Mouse (Mus musculus): Measurements from ENCODE around the gene Il1rl2.
"Not testable (repeated sequence)": the region's sequence is repeated elsewhere in the genome, so short reads cannot be mapped to it uniquely, and the experiment has no call there.

Gene Il1rl2

DNA sequence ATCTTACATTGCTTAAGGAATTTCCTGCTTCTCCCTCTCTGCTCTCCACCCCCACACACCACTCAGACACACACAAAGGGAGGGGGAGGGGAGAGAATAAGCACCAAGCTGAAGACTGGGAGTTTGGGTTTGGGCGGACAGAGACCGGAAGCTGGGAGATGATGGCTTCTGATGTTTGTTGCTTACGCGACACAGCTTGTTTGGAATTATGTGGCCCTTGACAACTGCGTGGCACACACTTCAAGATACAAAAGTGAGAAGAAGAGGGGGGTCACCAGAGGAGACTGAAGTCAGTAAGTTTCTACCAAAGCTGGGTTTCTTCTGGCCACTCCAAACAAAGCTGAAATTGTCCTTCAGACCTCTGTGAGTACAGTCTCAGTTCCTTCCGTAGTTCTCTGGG lies at the start of gene Il1rl2:
Gene Il1rl2, plus strand, starts transcription at position 154 of the 400 bp plus-strand sequence.
- no peak for ATAC-seq (ENCODE audit: insufficient number of reproducible peaks, low FRiP score, low TSS enrichment)

DNA sequence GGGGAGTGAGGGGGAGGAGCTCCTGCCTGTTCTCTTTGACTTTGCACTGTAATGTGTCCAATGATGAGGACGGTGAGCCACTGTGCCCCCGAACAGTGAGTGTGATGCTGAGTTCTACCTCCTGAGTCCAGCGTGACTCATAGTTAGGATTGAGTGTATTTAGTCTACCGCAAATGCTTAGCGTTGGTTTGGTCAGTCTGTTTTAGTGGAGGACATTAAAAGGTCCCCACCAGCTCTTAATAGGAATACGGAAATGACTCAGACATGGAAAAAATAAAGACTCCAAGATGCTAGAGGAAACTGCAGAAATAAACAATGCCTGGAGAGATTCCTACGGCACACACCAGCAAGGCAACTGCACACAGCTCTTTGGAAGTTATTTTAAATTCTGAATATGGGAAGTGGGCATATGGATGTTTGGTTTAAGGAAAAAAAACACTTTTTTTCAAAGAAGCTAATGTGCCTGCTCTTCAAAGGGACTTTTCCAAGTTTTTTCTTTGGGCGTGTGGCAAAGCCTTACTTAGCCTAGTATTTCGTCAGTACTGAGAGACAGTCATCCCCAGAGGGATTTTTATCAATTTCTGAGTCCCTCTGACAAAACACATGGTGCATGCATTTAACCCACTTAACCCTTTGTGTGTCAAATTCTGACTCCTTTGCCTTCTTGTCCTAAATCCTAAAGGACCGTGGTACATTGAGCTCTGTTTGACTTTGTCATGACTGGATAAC lies 49.0 kb upstream of the Il1rl2 start:
- no peak for ATAC-seq (ENCODE audit: insufficient number of reproducible peaks, low FRiP score, low TSS enrichment)

- ATAC-seq (ENCODE audit: insufficient number of reproducible peaks, low FRiP score, low TSS enrichment): no peak
Observed at GRCm38 (mm10) chr1:40277944-40278343, 46.5 kb upstream of the Il1rl2 start.

DNA sequence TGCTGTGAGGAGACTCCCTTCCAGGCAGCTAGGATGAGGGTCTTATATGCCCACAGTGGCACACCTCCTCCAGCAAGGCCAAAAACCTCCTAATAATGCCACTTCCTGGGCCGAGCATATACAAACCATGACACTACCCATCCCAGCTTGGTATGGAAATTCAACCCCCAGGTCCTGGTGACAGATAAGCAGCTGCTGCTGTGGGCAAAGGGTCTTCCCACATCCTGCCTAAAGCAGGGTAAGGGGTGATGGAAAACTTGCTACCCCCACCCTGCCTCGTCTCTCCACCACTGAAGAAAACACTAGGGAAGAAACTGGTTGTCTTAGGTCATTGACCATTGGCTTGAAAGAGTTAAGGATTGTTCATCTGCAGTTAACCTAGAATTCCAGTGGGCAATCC lies 45.7 kb upstream of the Il1rl2 start:
- no peak for ATAC-seq (ENCODE audit: insufficient number of reproducible peaks, low FRiP score, low TSS enrichment)

DNA sequence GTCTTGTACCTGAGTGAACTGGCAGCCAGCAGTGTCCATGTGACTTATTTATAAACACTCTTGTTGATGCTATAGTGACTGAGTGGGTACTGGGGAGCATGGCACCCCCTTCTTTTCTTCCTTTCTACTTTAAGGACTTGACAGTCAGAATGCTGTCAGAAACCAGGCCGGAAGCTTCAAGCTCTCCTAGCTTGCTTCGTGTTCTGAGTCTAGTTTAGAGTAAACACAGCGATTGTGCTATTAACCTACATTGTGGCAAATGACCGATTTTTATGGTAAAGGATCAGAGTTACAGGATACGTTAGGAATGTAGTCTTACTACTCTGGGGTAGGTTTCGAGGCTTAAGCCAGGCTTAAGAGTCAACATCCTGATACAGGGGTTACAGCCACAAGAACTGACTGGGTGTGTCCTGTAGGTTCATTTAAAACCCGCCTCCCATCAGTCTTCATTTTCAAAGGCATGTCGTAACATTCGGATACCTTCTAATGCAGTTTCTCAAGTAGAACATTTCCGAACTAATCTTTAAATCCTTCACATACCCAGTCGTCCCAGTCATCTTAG lies 45.1 kb upstream of the Il1rl2 start:
- no peak for ATAC-seq (ENCODE audit: insufficient number of reproducible peaks, low FRiP score, low TSS enrichment)

GRCm38 (mm10) chr1:40281950-40282349 lies 42.5 kb upstream of the Il1rl2 start:
- ATAC-seq (ENCODE audit: insufficient number of reproducible peaks, low FRiP score, low TSS enrichment): no peak

- ATAC-seq (ENCODE audit: insufficient number of reproducible peaks, low FRiP score, low TSS enrichment): no peak
Observed at GRCm38 (mm10) chr1:40282394-40282793, 42.0 kb upstream of the Il1rl2 start.

GRCm38 (mm10) chr1:40283995-40284394 lies 40.4 kb upstream of the Il1rl2 start:
- no peak for ATAC-seq (ENCODE audit: insufficient number of reproducible peaks, low FRiP score, low TSS enrichment)

- no peak for ATAC-seq (ENCODE audit: insufficient number of reproducible peaks, low FRiP score, low TSS enrichment)
Observed at GRCm38 (mm10) chr1:40290489-40291255, 33.7 kb upstream of the Il1rl2 start.

DNA sequence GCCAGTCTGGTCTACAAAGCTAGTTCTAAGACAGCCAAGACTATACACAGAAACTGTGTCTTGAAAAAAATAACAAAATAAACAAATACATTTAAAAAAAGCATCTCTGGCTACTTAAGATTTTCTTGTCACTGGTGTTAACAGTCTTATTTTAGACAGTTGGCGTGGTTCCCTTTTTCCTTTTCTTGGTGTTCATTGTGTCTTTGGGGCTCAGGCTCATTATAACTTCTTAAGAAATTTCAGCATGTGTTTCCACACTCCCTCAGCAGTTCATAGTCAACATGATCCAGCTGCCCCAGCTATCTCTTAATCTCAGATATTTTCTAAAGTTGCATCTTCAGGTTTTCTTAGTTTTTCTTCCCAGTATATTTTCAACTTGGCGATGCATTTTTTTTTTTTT lies 32.2 kb upstream of the Il1rl2 start:
- ATAC-seq (ENCODE audit: insufficient number of reproducible peaks, low FRiP score, low TSS enrichment): no peak

DNA sequence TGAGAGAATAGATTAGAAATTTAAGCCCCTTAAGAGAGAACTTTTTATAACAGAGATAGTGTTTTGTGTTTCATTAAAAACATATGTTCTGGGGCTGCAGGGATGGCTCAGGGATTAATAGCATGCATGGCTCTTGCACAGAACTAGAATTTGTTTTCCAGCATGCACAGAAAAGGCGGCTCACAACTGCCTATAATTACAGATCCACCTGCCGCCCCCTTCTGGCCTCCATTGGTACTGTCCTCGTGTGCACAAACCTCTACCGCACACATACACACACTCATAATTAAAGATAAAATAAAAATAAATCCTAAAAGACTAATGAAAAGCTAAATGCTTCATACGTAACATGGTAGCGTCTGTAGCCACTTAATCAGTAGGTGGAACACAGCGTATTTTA lies 30.5 kb upstream of the Il1rl2 start:
- ATAC-seq (ENCODE audit: insufficient number of reproducible peaks, low FRiP score, low TSS enrichment): no peak

DNA sequence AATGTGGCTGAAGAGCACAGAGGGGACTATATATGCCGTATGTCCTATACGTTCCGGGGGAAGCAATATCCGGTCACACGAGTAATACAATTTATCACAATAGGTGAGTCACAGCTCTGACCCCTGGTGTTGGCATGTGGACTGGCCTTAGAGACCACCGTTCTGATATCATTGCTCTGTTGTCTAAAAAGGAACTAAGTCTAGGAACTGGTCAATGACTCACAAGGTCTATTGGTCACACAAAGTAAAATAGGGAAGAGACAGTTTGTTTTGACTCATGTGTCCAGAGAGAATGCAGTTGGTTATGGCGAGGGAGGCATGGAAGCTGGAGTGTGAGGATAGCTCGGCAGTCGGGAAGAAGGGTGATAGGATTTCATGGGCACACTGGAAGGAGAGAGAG lies 29.6 kb upstream of the Il1rl2 start:
- ATAC-seq (ENCODE audit: insufficient number of reproducible peaks, low FRiP score, low TSS enrichment): no peak

- ATAC-seq (ENCODE audit: insufficient number of reproducible peaks, low FRiP score, low TSS enrichment): no peak
Observed at GRCm38 (mm10) chr1:40298053-40298452, 26.4 kb upstream of the Il1rl2 start.

- no peak for ATAC-seq (ENCODE audit: insufficient number of reproducible peaks, low FRiP score, low TSS enrichment)
Observed at GRCm38 (mm10) chr1:40303179-40303866, 21.1 kb upstream of the Il1rl2 start.

GRCm38 (mm10) chr1:40304321-40304720 lies 20.1 kb upstream of the Il1rl2 start:
- not testable (repeated sequence) for ATAC-seq (ENCODE audit: insufficient number of reproducible peaks, low FRiP score, low TSS enrichment)

DNA sequence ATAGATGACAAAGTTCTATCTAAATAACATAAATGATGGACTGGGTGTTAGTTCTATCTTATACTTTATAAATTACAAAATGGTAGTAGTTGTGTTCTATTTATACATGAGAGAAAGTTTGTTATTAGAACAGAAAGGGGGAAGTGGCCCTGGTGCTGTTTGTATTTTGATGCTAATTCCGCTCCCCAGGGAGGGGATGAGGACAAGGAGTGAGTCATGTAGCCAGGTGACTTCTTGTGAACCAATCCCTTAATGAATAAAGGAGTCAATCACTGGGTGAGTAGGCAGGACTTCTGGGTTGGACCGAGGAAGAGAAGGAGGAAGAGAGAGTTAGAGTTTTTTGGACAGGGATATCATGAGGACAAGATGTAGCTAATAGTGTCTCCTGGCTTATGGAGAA lies 18.3 kb upstream of the Il1rl2 start:
- ATAC-seq (ENCODE audit: insufficient number of reproducible peaks, low FRiP score, low TSS enrichment): no peak

GRCm38 (mm10) chr1:40311123-40311522 lies 13.3 kb upstream of the Il1rl2 start:
- ATAC-seq (ENCODE audit: insufficient number of reproducible peaks, low FRiP score, low TSS enrichment): no peak

GRCm38 (mm10) chr1:40311625-40312024 lies 12.8 kb upstream of the Il1rl2 start:
- ATAC-seq (ENCODE audit: insufficient number of reproducible peaks, low FRiP score, low TSS enrichment): no peak

DNA sequence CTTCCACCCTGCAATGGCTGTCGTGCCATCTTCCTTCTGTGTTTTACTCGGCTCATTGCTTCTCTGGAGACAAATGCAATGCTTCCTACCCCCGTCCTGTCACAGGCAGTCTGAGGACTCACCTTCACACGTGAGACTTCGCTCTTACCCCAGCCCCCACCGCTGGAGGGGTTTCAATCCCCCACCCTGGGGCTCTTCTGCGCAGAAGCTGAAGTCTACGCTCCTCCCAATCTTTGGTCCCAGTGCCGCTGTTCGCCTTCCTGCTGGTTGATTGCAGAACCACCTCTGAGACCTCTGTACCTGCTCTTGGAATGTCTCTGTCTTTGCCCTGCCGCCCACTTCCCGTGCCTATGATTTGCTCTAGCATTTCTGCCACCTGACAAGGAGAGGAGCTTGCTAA lies 10.4 kb upstream of the Il1rl2 start:
- no peak for ATAC-seq (ENCODE audit: insufficient number of reproducible peaks, low FRiP score, low TSS enrichment)

- ATAC-seq (ENCODE audit: insufficient number of reproducible peaks, low FRiP score, low TSS enrichment): no peak
Observed at GRCm38 (mm10) chr1:40317657-40318056, 6.8 kb upstream of the Il1rl2 start.

DNA sequence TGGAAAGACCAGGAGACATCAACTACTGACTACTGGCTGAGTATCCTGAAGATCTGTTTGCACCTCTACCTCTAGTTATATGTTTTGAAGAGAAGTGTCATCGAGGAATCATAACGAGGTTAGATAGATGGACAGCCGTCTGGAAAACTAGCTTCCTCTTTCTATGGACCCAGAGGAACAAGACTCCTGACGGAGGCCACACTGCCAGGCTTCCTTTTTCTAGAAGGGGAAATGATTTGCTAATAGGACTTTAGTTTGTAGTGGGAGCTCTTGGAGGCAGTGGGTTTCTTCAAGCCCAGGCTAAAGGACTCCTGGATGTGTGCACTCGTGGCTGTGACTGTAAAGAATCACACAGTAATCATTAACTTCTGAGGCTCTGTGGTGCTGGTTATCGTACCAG lies 2.6 kb upstream of the Il1rl2 start:
- no peak for ATAC-seq (ENCODE audit: insufficient number of reproducible peaks, low FRiP score, low TSS enrichment)

Measured in cerebellum, adult (tissue).